Mouse (Mus musculus): ENCODE results near the gene Ptgr1.

GRCm38 (mm10) chr4:58989303-58989898 lies 2.5 kb upstream of the Ptgr1 start:
- no peak for TF ChIP-seq TAL1 (IDR thresholded peaks at IDR 0.05; ENCODE audit: low read length)
- TF ChIP-seq GATA1 (IDR thresholded peaks at IDR 0.05; ENCODE audit: low read length), result no peak
